Mouse (Mus musculus) olfactory bulb, adult 2 months (tissue): Measurements from ENCODE around the gene Nt5c2.

Experiments used
- CTCF ChIP-seq: fragments of 200-500 bp; IDR thresholded peaks from 2 replicates; pipeline ENCODE4 v1.5.1; 2012; ENCODE audit warnings: low read depth, mild to moderate bottlenecking, low read length, moderate library complexity; ENCODE audit not compliant: insufficient read depth
- POLR2A ChIP-seq: fragments of 200-500 bp; IDR thresholded peaks from 2 replicates; pipeline ENCODE4 v1.6.1; 2012; ENCODE audit warnings: mild to moderate bottlenecking, low read depth, low read length, moderate library complexity; ENCODE audit not compliant: insufficient read depth

GRCm38 (mm10) chr19:47049840-47050239 lies 34.9 kb upstream of the Nt5c2 start:
- TF ChIP-seq POLR2A (no peak), CTCF (no peak)
